Mouse (Mus musculus) lung, postnatal 10 days (tissue): ENCODE measurements around the gene Smn1.
"Not testable (repeated sequence)": the region's sequence is repeated elsewhere in the genome, so short reads cannot be mapped to it uniquely, and the experiment has no call there.

Experiments used
- DNase-seq: peaks from one replicate; pipeline ENCODE4 v3.0.0; 2021

Smn1 gene

DNA sequence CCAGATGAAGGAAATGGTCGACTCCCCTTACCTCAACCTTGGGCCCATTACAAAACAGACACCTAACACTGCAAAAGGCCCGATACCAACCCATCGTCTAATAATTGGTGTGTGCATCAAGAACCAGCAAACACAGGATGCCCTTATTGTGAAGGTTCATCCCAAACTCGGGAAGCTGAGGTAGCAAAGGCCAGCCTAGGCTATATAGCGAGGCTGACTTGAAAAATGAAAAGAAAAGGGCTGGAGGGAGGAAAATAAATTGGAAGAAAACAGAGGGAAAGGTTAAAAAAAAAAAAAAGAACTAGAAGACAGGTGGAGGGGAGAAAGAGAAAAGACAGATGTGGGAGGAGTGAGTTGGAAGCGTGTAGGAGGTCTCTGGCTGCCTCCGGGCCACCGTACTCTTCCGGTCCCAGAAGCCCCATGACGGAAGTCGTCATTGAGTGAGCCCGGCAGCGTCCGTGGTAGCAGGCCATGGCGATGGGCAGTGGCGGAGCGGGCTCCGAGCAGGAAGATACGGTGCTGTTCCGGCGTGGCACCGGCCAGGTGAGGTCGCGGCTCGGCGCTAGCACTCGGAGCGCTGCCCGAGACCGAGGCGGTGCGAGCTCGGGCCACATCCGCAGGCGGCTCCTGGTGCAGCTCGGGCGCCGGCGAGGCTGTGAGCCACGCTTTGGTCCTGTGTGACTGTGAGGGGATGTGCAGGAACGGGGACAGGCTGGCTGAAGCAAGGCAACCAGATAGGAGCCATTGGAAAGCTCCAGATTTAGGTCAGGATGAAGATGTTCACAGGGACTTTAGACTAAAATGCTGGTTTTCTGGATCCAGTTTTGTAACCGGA, at the start of gene Smn1:
TSS of gene Smn1 (plus strand) at position 430 of the 835 bp plus-strand sequence.
- DNase-seq, result peak; percentile 93

DNA sequence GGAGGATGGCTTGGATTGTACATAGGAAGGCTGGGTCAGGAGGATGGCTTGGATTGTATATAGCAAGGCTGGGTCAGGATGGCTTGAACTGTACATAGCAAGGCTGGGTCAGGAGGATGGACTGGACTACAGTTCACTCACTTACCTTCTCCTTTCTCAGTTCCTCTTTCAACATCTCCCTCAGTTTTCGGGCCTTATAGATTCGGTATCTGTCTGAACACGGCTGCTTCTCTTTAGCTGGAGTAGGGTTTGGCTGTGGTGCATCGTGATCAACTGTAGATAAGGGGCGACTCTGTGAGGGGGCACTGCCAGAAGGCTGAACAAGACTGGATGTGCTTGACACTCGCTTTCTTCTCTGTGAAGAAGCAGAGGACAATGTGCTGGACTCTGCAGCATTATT, 25.8 kb upstream of the Smn1 start:
- DNase-seq, result no peak

DNA sequence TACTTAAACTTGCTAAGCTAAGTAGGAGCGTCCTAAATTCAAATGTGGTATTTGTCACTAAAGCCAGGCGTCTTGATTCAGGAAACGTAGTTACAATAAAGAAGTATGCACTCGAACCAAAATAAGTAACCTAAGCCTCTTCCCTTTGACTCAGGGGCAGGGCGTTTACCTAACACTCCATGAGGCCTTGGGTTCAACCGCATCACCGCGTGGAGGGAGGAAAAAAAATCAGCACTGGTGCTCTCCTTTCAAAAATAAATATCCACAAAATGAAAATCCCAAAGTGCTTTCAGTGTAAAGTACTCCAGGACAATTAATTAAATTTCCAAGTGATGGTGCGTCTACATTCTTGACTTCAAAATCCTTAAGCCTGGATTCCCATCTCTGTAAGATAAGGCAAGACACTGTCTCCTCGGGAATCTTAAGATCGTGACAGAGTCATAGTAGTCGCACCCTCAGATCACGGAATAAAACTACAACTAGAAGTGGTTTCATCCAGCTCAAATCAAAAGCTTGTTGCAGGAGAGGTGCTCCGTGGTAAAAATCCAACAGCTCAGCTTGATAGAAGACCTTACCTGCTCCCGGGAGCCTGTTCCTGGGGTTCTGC, 21.5 kb upstream of the Smn1 start:
- DNase-seq, result no peak

DNA sequence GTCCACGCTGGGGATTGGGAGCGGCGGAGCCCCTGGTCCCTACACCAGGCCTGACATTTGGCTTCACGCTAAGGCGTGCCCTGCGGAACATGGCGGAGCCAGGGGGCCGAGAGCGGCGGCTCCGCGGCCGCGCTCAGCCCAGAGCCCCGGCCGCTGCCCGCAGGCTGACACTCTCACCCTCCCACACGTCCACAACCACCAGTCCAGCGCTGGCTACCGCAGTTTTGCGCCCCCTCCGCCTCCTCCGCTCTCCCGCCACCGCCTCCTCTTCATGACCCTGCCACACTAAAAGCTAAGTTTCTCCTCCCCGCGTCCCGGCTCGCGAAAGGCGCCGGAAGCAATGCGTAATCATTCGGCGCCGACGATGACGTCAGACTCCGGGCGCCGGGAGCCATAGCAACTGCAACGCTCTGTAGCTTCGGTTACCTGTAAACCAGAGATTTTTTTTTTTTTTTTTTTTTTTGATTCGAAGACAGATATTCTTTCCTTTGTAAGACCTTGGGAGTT, 20.9 kb upstream of the Smn1 start, which contains the start of gene Bdp1:
TSS of gene Bdp1 (minus strand) at position 323 of the 507 bp plus-strand sequence.
- peak; percentile 96 for DNase-seq

DNA sequence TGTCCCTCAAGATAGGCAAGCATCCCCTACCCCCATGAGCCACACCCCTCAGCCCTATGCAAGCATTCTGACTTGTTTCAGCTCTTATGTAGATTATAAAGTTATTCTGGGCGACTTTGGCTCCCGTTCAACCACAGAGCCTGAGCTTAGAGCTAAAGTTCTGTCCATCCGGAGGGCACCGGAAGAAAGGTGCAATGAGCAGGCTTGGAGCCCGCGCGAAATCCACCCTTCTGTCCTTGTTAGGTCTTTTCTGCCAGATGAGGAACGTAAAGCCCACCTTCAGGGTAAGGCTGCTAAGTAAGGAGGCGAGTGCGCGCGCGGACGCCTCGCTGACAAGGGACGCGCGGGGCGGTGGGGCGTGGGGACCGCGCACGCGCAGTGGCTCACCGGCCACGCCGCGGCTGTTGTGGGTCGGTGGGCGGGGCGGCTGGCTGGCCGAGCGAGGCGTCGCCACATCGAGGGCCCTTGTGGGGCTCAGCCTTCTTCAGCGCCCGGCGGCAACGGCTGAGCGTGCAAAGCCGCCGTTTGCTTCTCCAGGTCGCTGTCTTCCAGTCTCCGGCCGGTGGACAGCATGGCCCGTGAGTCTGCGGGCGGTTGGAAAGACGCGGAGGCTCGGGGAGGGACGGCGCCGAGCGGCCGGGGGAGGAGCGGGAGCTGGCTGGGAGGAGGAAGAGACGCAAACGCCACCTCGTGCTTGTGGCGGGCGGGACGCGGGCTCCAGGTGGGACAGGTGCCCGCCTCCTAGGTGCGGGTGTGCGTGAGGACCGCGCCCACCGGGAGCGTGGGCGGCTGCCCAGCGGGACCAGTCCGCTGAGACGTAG, 16.8 kb upstream of the Smn1 start, which contains the start of gene Serf1:
TSS of gene Serf1 (plus strand) at position 361 of the 821 bp plus-strand sequence.
- peak; percentile 87 for DNase-seq

DNA sequence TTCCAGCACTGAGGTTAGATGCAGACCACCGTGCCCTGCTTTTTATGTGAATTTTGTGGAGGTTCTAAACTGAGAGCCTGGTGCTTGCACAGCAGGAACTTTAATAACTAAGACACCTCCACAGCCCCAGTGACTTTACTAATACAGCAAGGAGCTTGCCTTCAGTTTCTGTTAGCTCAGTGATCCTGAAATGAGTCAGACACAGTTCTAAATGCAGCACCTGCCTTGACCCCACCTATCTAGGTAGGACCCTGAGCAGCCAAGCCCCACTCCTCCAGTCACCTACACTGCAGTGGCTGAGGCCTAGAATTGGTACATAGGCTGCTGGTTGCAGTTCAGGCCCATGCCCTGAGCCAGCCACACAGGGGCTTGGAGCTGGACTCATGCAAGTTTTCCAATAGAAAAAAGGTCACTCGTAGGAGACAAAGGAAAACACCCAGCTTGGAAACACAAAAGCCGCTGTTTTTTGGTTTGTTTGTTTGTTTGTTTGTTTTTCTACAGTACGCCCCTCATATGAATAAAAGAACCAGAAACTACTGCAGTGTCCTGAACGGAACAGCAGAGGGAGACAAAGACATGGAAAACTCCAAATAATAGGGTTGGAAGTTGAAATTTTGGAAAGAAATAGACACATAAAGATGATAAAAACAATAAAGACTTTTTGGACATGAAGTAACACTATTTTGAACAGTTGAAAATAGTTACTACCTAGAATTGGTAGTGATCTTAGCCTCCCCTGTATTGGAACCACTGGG, 12.3 kb upstream of the Smn1 start:
- DNase-seq, result no peak

DNA sequence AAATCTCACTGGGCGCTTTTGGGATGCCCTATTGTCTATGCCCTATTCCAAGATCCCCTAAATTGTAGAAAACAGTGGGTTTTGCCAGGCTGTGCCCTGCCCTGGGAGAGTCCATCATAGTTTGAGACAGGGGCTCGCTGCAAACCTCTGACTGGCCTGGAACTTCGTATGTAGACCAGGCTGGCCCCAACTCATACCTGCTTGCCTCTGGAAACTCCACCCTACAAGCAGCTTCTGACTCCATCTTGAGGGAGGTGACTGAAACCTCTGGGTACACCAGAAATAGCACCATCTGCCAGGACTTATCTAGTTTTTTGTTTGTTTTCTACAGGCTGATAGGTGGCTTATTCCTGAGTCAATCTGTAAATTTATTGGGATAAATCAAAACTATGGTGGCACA, 682 bp upstream of the Smn1 start:
- no peak for DNase-seq

DNA sequence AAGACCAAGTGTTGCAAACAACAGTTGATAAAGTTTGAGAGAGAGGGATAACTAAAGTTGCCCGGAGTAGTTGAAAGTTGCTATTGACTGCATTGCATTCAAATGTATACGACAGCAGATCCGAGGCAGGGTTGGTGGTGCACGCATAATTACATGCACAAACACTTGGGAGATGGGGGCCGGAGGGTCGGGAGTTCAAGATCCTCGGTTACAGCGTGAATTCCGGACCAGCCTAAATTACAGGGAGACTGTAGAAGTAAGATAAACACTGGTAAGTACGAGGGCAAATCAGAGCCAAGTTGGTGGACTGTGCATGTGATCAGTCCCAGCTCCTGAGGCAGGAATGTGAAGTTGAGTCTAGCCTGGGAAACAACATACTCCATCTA, 599 bp downstream of the Smn1 start:
- DNase-seq, result no peak

DNA sequence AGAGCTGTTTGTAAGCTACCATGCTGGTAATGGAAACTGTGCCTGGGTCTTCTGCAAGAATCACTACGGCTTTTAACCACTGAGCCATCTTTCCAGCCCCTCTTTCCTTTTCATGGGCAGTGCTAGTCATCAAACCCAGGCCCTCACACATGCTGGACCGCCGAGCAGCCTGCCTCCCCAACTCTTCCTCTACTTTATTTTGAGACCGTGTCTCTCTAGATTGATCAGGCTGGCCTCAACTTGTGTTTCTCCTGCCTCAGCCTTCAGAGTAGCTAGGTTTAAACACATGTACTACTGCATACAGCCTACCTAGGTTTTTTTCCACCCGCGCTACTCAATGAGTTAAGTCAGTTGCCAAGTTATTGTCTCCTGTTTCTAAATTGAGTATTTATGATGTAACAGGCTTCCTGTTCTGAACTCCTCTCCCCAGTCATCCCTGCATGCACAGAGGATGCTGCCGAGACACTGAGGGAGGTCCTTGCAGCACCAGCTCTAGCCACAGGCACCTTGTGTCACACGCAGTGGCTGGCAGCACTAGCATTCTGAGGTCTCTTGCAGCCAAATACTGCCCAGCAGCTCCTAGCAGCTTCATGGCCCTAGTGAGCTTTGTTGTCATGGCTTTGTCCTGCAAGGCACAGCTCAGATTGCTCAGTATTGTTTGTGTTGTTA, 17.1 kb downstream of the Smn1 start:
- DNase-seq, result no peak

DNA sequence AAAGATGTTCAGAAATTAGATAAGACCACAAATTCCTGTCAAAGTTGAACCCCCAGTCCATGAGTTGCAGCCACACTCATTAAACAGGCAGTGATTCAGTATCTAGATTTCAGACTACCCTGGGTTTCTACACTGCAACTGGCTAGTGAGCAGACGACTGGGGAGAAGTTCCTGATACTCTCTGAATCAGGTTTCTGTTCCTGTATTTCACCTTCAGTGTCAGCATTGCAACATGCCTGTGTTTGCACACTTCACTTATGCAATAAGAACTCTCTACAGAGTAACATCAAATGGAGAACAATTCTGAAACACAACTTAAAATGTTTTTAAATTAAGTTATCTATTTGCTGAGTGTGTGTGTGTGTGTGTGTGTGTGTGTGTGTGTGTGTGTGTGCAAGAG, 28.0 kb downstream of the Smn1 start:
- peak; percentile 12 for DNase-seq

DNA sequence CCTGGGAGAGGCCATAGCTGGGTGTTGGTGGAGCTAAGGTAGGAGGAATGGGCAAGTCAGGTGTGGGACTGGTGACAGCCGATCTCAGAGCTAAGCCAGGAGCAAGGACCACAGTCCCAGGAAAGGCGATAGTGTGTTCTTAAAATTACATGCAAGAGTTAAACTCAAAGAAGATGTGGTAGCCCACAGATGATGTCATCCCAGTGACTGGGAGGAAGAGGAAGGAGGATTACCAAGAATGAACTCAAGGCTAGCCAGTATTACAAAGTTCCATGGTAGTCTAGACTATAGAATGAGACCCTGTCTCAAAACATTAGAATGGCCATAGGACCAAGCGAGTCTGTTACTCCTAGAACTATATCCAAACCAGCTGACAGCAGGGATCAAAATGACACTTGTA, 32.0 kb downstream of the Smn1 start:
- DNase-seq, result no peak

DNA sequence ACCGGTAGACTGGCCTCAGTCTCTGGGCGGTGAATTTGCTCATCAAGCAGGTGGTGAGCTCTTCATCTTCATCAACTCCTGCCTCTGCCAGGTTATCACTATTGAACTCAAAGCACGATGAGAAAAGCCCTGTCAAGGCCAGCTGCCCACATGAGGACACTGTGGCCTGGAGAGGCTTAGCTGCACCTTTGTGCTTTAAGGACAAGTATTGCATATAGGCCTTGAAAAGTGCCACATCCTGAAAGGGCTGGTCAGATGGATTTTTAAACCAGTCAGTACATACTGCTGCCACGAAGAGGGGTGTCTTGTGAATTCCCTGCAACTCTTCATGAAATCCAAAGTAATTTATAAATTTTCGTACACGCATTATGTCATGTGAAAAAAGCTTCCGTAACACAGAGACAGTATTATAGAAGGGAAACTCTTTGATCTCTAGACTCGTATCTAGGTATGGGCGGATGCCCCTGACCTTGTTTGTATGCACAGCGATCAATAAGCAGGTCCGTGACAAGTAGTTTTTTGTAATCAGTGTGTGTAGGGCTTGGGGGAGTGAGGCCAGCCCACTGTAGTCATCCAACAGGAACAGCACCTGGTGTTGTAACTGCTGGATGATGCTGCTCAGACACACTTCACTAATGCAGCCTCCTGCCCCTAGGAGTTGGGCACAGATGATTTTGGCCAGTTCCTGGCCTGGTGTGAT, 36.7 kb downstream of the Smn1 start:
- not testable (repeated sequence) for DNase-seq

DNA sequence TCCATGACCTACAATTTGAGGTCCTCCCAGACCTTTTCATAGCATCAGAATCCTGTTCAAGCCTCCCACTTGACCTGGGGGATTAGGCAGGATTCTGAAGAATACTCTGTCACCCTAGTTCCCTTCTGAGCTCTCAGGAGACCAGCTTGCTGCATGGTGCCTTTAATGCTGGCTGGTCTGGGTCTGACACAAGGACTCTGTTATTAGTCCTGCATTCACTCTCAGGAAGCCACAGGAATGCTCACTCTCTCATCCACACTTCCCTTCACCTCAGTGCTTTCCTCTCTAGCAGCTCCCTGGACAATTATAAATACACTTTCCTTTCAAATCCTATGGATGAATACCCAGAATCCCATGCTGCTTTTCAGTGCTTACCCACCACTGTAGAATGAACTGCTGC, 37.8 kb downstream of the Smn1 start:
- not testable (repeated sequence) for DNase-seq

DNA sequence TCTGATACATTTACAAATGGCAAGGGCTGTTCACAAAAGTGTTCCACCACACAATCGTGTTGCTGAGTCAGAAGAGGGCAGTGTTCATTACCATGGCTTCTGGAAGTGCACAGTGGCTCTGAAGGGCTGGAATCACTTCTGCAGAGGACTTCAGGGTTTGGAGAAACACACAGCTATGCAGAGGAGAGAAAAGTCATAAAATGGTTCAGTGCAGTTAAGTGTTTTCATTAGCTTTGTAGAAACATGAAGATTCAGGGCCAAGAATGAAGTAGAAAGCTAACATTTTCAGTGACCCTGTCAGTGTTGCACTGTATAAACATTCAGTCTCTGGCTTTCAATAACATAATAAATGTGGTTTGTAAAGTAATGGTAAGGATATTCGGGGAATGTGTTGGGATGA, 41.7 kb downstream of the Smn1 start:
- DNase-seq, result not testable (repeated sequence)

DNA sequence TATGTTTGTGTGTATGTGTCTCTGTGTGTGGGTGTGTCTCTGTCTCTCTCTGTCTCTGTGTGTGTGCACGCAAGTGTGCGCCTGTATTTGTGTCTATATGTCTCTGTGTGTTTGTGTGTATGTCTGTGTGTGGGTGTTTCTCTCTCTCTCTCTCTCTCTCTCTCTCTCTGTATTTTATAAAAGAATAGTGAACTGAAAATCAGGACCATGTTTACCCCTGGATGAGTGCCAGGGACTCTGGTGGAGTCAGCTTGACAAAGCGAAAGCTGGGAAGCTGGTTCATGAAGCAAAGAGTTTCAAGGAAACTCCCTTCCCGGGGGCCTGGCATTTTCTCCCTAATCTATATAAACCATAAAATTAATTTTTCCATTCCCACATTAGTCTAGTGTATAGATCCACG, 49.7 kb downstream of the Smn1 start:
- peak; percentile 11 for DNase-seq

DNA sequence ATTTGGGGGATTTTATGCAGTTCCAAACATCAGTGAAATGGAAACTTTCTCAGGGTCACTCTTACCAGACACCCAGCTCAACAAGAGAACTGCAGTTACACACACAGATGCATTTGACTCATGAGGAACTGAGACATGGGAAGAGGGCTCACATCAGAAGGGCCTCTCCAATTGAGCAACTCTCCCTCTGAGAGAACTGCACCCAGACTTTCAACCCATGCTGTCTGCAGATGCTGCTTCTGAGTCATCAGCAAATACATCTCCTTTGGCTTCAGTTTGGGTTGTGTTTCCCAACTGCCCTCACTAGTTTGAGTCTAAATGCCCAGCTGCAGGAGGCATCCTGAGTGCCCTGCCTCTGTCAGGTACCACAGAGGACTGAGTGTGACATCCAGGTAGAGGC, 58.5 kb downstream of the Smn1 start:
- not testable (repeated sequence) for DNase-seq
